Mouse (Mus musculus) lung, postnatal 0 days (tissue): ENCODE data around the gene Eva1c.

ENCODE experiments used
- CTCF ChIP-seq: IDR thresholded peaks from 2 replicates; pipeline ENCODE4 v1.5.1; 2016; ENCODE audit warnings: antibody characterized with exemption, mild to moderate bottlenecking
- EP300 ChIP-seq: IDR thresholded peaks from 2 replicates; pipeline ENCODE4 v1.6.1; 2016; ENCODE audit warnings: antibody characterized with exemption, mild to moderate bottlenecking, control low read depth

- TF ChIP-seq CTCF (no peak), EP300 (no peak)
Observed at GRCm38 (mm10) chr16:90798446-90798845, 28.1 kb upstream of the Eva1c start.
